Mouse (Mus musculus) midbrain, postnatal 0 days (tissue): ENCODE results near the gene Ints13. TPM values are rescaled to one million over a fixed set of nuclear protein-coding genes. Genes with fewer than 3 reads are reported as not detected.

Experiments used
- ATAC-seq: fragments of 200-750 bp; cut with Nextera tagmentation; 2 replicates; pipeline ENCODE4 v1.8.0; 2017; ENCODE audit warnings: moderate number of reproducible peaks, mild to moderate bottlenecking, moderate TSS enrichment, moderate library complexity; ENCODE audit not compliant: low FRiP score
- DNase-seq: peaks from one replicate; pipeline ENCODE4 v3.0.0-alpha.2; 2015; ENCODE audit warnings: low spot score
- H3K27ac ChIP-seq: fragments of 300-500 bp; sonication (generic); 2 replicates; pipeline ENCODE4 v1.5.1; 2014; ENCODE audit warnings: low read depth, mild to moderate bottlenecking, low read length, mixed read lengths
- H3K27me3 ChIP-seq: fragments of 300-500 bp; sonication (generic); 2 replicates; pipeline ENCODE4 v1.6.1; 2014; ENCODE audit warnings: low read length, control low read depth, mixed read lengths; ENCODE audit not compliant: insufficient read depth
- H3K36me3 ChIP-seq: fragments of 300-500 bp; sonication (generic); 2 replicates; pipeline ENCODE4 v1.6.1; 2014; ENCODE audit warnings: low read length, control low read depth, mixed read lengths; ENCODE audit not compliant: insufficient read depth
- H3K4me1 ChIP-seq: fragments of 300-500 bp; sonication (generic); 2 replicates; pipeline ENCODE4 v1.6.1; 2014; ENCODE audit warnings: mild to moderate bottlenecking, control low read depth, antibody characterized with exemption, low read length, mixed read lengths; ENCODE audit not compliant: insufficient read depth
- H3K4me2 ChIP-seq: fragments of 300-500 bp; sonication (generic); 2 replicates; pipeline ENCODE4 v1.6.1; 2014; ENCODE audit warnings: low read depth, mild to moderate bottlenecking, low read length, mixed read lengths; ENCODE audit not compliant: poor library complexity, severe bottlenecking
- H3K4me3 ChIP-seq: fragments of 300-500 bp; sonication (generic); 2 replicates; pipeline ENCODE4 v1.5.1; 2014; ENCODE audit warnings: low read depth, mild to moderate bottlenecking, low read length, moderate library complexity
- H3K9ac ChIP-seq: fragments of 300-500 bp; sonication (generic); replicated peaks from 2 replicates; pipeline ENCODE4 v1.6.1; 2014; ENCODE audit warnings: mild to moderate bottlenecking, low read length, moderate library complexity, mixed read lengths; ENCODE audit not compliant: poor library complexity, severe bottlenecking
- H3K9me3 ChIP-seq: fragments of 300-500 bp; sonication (generic); 2 replicates; pipeline ENCODE4 v1.6.1; 2016; ENCODE audit warnings: low read length, control low read depth
- CTCF ChIP-seq: IDR thresholded peaks from 2 replicates; pipeline ENCODE4 v1.5.1; 2016; ENCODE audit warnings: antibody characterized with exemption, mild to moderate bottlenecking
- WGBS: fragments of 180-500 bp; shearing (Covaris S2); extraction: QIAGEN DNeasy Blood & Tissue Kit; methylation state at CpG from one replicate; pipeline ENCODE4 v1.1.7; 2014; 5-methylcytosine and 5-hydroxymethylcytosine counted together
- polyA plus RNA-seq: library from polyadenylated mRNA; unstranded; fragments of >200 nt; fragmentation: Nextera tagmentation; extraction: Ambion mirVana; gene quantifications from 2 replicates; pipeline ENCODE4 v1.2.1, GENCODE M21; 2015
- total RNA-seq: library from RNA; depleted of rRNA; stranded (reverse); fragments of >200 nt; gene quantifications from 2 replicates; pipeline ENCODE4 v1.2.3, GENCODE M21; 2014; rRNA removed

Gene Ints13
- total RNA-seq (20.8 and 36.2 TPM in 2 replicates), polyA plus RNA-seq (18.1 and 18.4 TPM in 2 replicates)

GRCm38 (mm10) chr6:146577310-146578109 lies at the start of gene Ints13:
Gene Ints13, minus strand, starts transcription at chr6:146577835.
- Histone ChIP-seq H3K27me3 (no peaks in the 10 kb centered on the region), H3K4me2 (peak within 1 kb of the TSS; percentile 72), H3K27ac (peak within 1 kb of the TSS; percentile 97), H3K4me3 (peak within 1 kb of the TSS; percentile 90), H3K36me3 (no peaks in the 10 kb centered on the region), H3K9me3 (no peaks in the 10 kb centered on the region), H3K9ac (peak within 1 kb of the TSS; percentile 89), H3K4me1 (peaks cover 5% of the 10 kb centered on the region; the same call in 1 of the 2 replicates)
- under 1% methylated on average over 77 of the region's 77 CpGs for WGBS
- peak; percentile 96 for ATAC-seq
- peak; percentile 99 for DNase-seq
- peak; percentile 45 for TF ChIP-seq CTCF

GRCm38 (mm10) chr6:146616670-146617069 lies 39.0 kb upstream of the Ints13 start:
- no peak overlapping the region for H3K9ac ChIP-seq
- H3K4me3 ChIP-seq, result no peak overlapping the region
- H3K27ac ChIP-seq, result no peak overlapping the region
- no peak overlapping the region for H3K4me2 ChIP-seq
- no peaks in the 10 kb centered on the region for H3K4me1 ChIP-seq
- 92% methylated on average over 2 of the region's 2 CpGs for whole genome bisulfite sequencing
- ATAC-seq (no peak), DNase-seq (no peak)
- peaks cover 56% of the 10 kb centered on the region for H3K36me3 ChIP-seq
- no peak for TF ChIP-seq CTCF
- no peaks in the 10 kb centered on the region for H3K27me3 ChIP-seq
- no peaks in the 10 kb centered on the region for H3K9me3 ChIP-seq

- Histone ChIP-seq H3K27ac (no peak overlapping the region), H3K4me1 (no peaks in the 10 kb centered on the region), H3K9ac (no peak overlapping the region), H3K27me3 (no peaks in the 10 kb centered on the region), H3K36me3 (peaks cover 56% of the 10 kb centered on the region), H3K4me3 (no peak overlapping the region), H3K9me3 (no peaks in the 10 kb centered on the region), H3K4me2 (no peak overlapping the region)
- WGBS, result 92% methylated on average over 8 of the region's 8 CpGs
- DNase-seq (no peak), ATAC-seq (no peak)
- TF ChIP-seq CTCF, result no peak
Measured at GRCm38 (mm10) chr6:146615891-146616290, 38.3 kb upstream of the Ints13 start.

DNA sequence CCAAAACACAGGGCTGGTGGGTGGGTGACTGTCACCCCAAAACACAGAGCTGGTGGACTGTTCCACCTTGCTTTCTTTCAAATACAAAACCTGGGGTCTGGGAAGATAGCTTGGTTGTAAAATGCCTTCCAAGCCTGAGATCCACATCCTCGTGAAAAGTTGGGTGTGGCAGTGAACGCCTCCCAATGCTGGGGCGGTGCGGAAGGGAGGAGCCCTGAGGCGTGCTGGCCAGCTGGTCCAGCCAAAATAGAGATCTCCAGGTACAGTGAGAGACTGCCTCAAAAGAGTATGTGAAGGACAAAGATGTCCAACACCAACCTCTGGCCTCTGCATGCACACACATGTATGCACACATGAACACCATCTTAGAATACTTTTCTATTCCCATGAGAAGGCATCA lies 36.9 kb upstream of the Ints13 start:
- ATAC-seq, result no peak
- peaks cover 60% of the 10 kb centered on the region for H3K36me3 ChIP-seq

DNA sequence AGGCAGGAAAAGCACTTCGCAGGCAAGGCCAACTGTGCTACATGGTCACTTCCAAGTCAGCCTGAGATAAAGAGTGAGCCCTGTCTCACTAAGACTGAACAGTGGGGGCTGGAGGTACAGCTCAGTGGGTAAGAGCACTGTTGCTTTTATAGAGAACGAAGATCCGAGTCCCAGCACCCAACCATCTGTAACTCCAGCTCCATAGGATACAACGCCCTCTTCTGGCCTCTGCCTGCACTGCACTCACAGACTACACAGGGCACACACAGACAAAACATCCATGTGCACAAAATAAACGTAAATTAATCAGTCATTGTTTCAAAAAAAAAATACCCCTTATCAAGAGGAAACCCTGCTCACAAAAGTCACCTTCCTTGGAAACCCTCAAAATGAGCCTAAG lies 36.3 kb upstream of the Ints13 start:
- no peaks in the 10 kb centered on the region for H3K4me1 ChIP-seq
- H3K36me3 ChIP-seq, result peaks cover 65% of the 10 kb centered on the region
- DNase-seq (no peak), ATAC-seq (no peak)
- no peak for TF ChIP-seq CTCF
- H3K27ac ChIP-seq, result no peak overlapping the region
- no peaks in the 10 kb centered on the region for H3K27me3 ChIP-seq
- no peak overlapping the region for H3K4me2 ChIP-seq
- H3K9me3 ChIP-seq, result no peaks in the 10 kb centered on the region
- no peak overlapping the region for H3K4me3 ChIP-seq
- no peak overlapping the region for H3K9ac ChIP-seq
- WGBS, result 91% methylated on average over 5 of the region's 5 CpGs

More for the DNA sequence above, 36.9 kb upstream of the Ints13 start:
- TF ChIP-seq CTCF, result no peak
- no peaks in the 10 kb centered on the region for H3K27me3 ChIP-seq
- H3K4me1 ChIP-seq, result no peaks in the 10 kb centered on the region
- no peak for DNase-seq
- H3K4me3 ChIP-seq, result no peak overlapping the region
- no peak overlapping the region for H3K4me2 ChIP-seq
- H3K9ac ChIP-seq, result no peak overlapping the region
- no peaks in the 10 kb centered on the region for H3K9me3 ChIP-seq
- WGBS, result 97% methylated on average over 5 of the region's 5 CpGs
- H3K27ac ChIP-seq, result no peak overlapping the region

DNA sequence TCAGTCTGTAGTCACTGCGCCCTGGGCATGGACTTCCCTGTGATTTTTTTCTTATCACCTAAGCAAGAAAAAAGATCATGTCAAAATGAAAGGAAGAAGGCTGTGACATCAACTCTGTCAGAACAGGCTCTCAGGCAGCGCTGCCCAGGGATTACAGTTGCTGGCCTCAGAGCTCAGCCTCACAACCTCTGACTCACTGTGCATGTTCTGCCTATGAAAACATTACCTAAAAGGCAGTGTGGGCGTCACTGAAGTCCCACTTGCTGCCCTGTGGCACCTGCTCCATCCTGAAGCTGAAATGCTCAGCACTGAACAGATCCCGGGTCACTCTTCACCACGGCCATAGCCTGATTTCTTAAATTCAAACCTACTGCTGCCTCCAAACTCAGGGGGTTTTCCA lies 35.1 kb upstream of the Ints13 start:
- Histone ChIP-seq H3K27me3 (no peaks in the 10 kb centered on the region), H3K36me3 (peaks cover 65% of the 10 kb centered on the region), H3K4me2 (no peak overlapping the region), H3K9me3 (no peaks in the 10 kb centered on the region), H3K9ac (no peak overlapping the region), H3K4me3 (no peak overlapping the region), H3K27ac (no peak overlapping the region), H3K4me1 (no peaks in the 10 kb centered on the region)
- DNase-seq (no peak), ATAC-seq (no peak)
- no peak for TF ChIP-seq CTCF
- WGBS, result 96% methylated on average over 5 of the region's 5 CpGs
